Mouse (Mus musculus): ENCODE measurements at regions not wholly inside any gene's neighbourhood (a gene's known extent, or its start where the extent isn't known, plus 50 kb on each side); places are given as distances from the start of the nearest gene placed in this dataset.

GRCm38 (mm10) chr1:13977207-13977606, 2115.9 kb downstream of the 4930444P10Rik start:
- TF ChIP-seq CTCF (IDR thresholded peaks at IDR 0.05; ENCODE audit: borderline replicate concordance, insufficient read depth, low read depth, low read length), result no peak
- TF ChIP-seq POLR2A (IDR thresholded peaks at IDR 0.05; ENCODE audit: borderline replicate concordance, insufficient read depth, low read length), result no peak

All from cerebellum, adult 2 months (tissue).